Mouse (Mus musculus) Patski (cell line): Measurements from ENCODE around the gene Mrpl16. TPM values are rescaled to one million over a fixed set of nuclear protein-coding genes. Genes with fewer than 3 reads are reported as not detected.

Experiments
- ATAC-seq: fragments of 100-300 bp; one replicate; pipeline ENCODE4 v1.8.0; 2021
- CTCF ChIA-PET: fragments of 350-600 bp; sonication (Branson Sonifier 250); formaldehyde crosslinking; loops from one replicate; lab custom pipeline; 2022; ENCODE audit warnings: inconsistent platforms; lab: Charles Lee
- POLR2A ChIA-PET: fragments of 350-600 bp; sonication (Branson Sonifier 250); formaldehyde crosslinking; loops from one replicate; lab custom pipeline; 2022; ENCODE audit warnings: antibody characterized with exemption, inconsistent platforms; lab: Charles Lee
- DNase-seq: peaks from one replicate; pipeline ENCODE4 v3.0.0-alpha.2; 2011; ENCODE audit warnings: low read depth, low spot score
- H3K27me3 ChIP-seq: fragments of 371-371 bp; one replicate; pipeline ENCODE4 v1.5.1; 2021
- CTCF ChIP-seq: fragments of 100-300 bp; IDR thresholded peaks from one replicate; pipeline ENCODE4 v1.5.1; 2021
- in situ Hi-C: fragments of 300-500 bp; cut with MboI; formaldehyde crosslinking; loops from 3 replicates; pipeline ENCODE4 v1.11.1; 2018; ENCODE audit warnings: low pct_unique_long_range_greater_than_20kb, mixed read lengths
- polyA plus RNA-seq: library from polyadenylated mRNA; unstranded; gene quantifications from one replicate; pipeline ENCODE4 v1.2.3, GENCODE M21; 2021

Gene Mrpl16
- polyA plus RNA-seq, 1 experiment from 2014 or later, result 76.0 TPM

DNA sequence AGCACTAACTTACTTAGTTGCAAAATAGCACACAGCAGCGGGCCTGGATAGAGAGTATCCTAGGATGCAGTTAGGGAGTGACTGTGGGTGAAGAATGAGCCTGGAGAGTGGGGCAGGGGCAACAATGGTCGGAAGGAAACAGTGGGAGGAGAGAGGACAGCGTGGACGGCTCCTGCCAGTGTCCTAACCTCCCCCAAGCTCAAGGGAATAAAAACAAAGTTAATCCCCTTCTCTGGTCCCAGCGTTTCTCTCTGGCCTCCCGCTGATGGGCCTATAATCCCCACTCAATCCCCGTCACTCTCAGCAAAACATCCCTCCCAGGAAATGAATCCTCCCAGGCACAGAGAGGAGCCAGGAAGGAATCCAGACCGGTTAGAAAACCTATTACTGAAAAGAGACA is 43.5 kb downstream of the Mrpl16 start:
- no peak for ATAC-seq
- CTCF ChIA-PET, result no interaction called here
- no peaks in the 10 kb centered on the region for H3K27me3 ChIP-seq
- POLR2A ChIA-PET, result interaction anchor here (0.7 to 1.2 kb wide), 2 partner anchors 195 to 198 kb away, joined by 3 read pairs; no protein-coding TSS in a partner anchor
- DNase-seq, result no peak
- TF ChIP-seq CTCF, result no peak
- in situ Hi-C loops, result no loop called here

GRCm38 (mm10) chr19:11814742-11815333 is 44.6 kb downstream of the Mrpl16 start:
- DNase-seq (no peak), ATAC-seq (no peak)
- in situ Hi-C loops, result loop anchor here (5.0 kb wide), 1 partner anchor 197 kb away; no protein-coding TSS in a partner anchor
- H3K27me3 ChIP-seq, result no peaks in the 10 kb centered on the region
- no peak for TF ChIP-seq CTCF
- ChIA-PET CTCF (interaction anchor here (1.5 kb wide), 1 partner anchor 8 kb away, joined by 3 read pairs; no protein-coding TSS in a partner anchor), POLR2A (interaction anchor here (1.2 kb wide), 1 partner anchor 197 kb away, joined by 3 read pairs; no protein-coding TSS in a partner anchor)

DNA sequence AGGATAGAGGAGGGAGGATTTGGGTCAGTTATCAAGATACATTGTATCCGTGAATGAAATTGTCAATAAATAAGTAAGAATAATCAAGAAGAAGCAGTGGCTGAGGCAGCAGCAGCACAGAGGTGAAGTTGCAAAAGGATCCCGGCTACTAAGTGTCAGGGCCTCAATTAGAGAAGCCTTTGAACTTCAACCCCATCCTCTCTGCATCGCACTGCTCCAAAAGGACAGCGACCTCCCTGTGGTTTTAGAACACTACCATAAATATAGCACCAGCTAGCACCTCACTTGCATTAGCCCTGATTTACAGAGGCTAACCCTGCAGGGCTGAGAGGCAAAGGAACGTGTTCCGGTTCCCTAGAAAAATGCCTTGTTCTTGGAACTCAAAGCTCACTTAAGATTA is 46.5 kb downstream of the Mrpl16 start:
- TF ChIP-seq CTCF, result no peak
- in situ Hi-C loops, result loop anchor here (5.0 kb wide), 1 partner anchor 196 kb away; no protein-coding TSS in a partner anchor
- CTCF ChIA-PET, result interaction anchor here (0.8 to 4.7 kb wide), 4 partner anchors 9 to 158 kb away, joined by 3 to 24 read pairs (median 10); no protein-coding TSS in a partner anchor
- H3K27me3 ChIP-seq, result no peaks in the 10 kb centered on the region
- POLR2A ChIA-PET, result interaction anchor here (0.7 kb wide), 1 partner anchor 997 kb away, joined by 3 read pairs; no protein-coding TSS in a partner anchor
- DNase-seq (no peak), ATAC-seq (no peak)

GRCm38 (mm10) chr19:11817586-11817985 is 47.4 kb downstream of the Mrpl16 start:
- ChIA-PET CTCF (interaction anchor here (1.2 to 4.7 kb wide), 5 partner anchors 10 to 49 kb away, joined by 3 to 24 read pairs (median 16); partner anchors contain the start of gene Mrpl16), POLR2A (interaction anchor here (1.1 to 1.4 kb wide), 2 partner anchors 9 to 39 kb away, joined by 3 to 4 read pairs; no protein-coding TSS in a partner anchor)
- DNase-seq (no peak), ATAC-seq (no peak)
- H3K27me3 ChIP-seq, result no peaks in the 10 kb centered on the region
- in situ Hi-C loops, result loop anchor here (5.0 kb wide), 1 partner anchor 195 kb away; no protein-coding TSS in a partner anchor
- TF ChIP-seq CTCF, result no peak

DNA sequence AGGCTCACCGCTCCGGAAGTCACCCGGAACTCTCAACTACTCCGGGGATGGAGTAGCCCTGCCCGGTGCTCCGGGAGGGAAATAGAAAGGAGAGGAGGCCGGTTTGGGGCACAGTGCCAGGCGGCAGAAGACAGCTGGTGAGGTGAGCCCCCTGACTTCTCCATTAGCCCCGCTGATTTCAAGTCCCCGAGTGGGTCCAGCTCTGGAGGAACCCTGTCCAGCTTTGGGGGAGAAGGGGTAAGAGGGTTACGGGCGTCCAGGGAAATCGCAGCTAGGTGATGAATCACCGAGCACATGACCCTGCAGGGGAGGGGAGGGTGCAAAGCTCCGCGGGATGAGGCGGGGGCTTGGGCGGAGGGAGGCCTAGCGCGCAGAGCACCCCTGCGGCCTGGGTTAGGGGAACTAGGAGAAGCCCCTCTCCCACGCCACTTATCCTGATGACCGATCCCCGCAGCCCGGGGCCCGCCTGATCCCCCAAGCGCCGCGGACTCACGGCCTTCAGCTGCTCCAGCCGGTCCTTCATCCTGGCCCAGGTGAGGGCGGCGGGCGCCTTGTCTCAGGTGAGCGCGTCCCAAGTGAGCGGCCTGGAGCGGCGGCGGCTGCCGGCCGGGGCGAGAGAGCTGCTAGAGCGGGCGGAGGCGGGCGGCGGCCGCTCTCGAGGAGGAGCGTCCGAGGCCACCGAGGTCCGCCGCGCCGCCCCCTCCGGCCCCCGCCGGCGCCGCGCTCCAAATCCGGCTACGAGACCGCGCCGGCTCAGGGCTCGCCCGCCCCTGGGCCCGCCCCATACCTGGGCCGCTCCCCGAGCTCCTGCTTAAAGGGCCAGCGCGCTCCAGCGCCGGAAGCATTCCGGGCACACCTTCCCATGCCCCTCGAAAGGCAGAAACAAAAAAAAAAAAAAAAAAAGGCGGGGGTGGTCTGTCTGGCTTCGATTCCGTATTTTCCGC is 48.3 kb downstream of the Mrpl16 start:
- POLR2A ChIA-PET, result interaction anchor here (0.7 to 1.4 kb wide), 5 partner anchors 10 to 154 kb away, joined by 3 to 4 read pairs (median 3); no protein-coding TSS in a partner anchor
- ATAC-seq, result peak; percentile 87
- H3K27me3 ChIP-seq, result no peaks in the 10 kb centered on the region
- DNase-seq, result no peak
- CTCF ChIA-PET, result interaction anchor here (0.7 to 4.7 kb wide), 6 partner anchors 9 to 205 kb away, joined by 3 to 24 read pairs (median 10); partner anchors contain the start of gene Mrpl16
- TF ChIP-seq CTCF, result no peak
- in situ Hi-C loops, result loop anchor here (5.0 kb wide), 1 partner anchor 194 kb away; no protein-coding TSS in a partner anchor

DNA sequence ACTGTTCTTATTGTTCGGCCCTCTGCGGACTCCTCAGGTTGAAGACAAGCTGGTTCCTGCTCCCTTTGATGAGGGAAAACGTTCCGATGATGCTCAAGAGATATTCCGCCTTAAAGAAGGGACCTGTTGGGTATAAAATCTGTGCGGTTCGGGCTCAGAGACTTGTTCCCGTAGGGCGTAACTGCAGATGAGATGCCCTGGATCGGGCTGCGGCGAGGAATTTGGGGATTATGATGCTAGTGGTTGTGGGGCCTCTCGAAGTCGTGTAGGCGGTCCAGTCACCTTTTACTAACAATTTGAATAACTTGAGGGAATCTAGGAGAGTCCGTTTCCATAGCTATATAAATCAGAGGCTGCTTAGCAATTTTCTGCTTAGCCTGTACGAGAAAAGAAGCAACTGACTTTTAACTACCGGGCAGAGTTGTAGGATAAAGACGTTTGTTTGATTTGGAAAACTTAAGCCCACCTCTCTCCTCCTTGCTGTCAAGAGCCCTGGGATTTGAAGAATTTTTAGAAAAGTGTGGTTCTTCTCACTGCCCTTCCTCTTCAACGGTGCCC is 49.0 kb downstream of the Mrpl16 start, which contains the start of gene Stx3:
Gene Stx3 (minus strand): TSS at position 261 of the 558 bp plus-strand sequence.
- DNase-seq (no peak), ATAC-seq (peak; percentile 9)
- in situ Hi-C loops, result loop anchor here (5.0 kb wide), 1 partner anchor 193 kb away; no protein-coding TSS in a partner anchor
- ChIA-PET CTCF (interaction anchor here (0.7 to 4.7 kb wide), 11 partner anchors 9 to 217 kb away, joined by 3 to 24 read pairs (median 5); partner anchors contain the start of gene Mrpl16), POLR2A (interaction anchor here (0.7 to 1.4 kb wide), 3 partner anchors 20 to 153 kb away, joined by 3 to 4 read pairs (median 3); no protein-coding TSS in a partner anchor)
- H3K27me3 ChIP-seq, result no peaks in the 10 kb centered on the region
- no peak for TF ChIP-seq CTCF

DNA sequence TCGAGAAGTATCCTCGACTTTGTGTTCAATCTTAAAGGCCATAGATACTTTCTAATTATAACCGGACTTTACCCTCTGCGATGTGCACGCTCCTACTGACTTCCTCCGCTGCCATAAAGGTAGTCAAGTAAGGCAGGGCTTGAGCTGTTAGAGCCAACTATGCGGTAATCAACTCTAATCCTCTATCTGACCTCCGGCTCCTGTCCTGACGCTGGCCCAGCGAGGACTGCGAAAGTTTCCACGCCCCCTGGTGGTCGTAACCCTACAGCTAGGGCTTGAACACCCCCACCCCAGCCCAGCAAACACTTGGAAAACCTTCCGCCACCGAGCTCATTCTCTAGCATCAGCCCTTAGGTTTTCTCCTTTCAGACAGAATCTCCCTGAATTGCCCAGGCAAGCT is 49.6 kb downstream of the Mrpl16 start:
- ATAC-seq (no peak), DNase-seq (no peak)
- no peaks in the 10 kb centered on the region for H3K27me3 ChIP-seq
- in situ Hi-C loops, result loop anchor here (5.0 kb wide), 1 partner anchor 193 kb away; no protein-coding TSS in a partner anchor
- POLR2A ChIA-PET, result interaction anchor here (0.8 kb wide), 1 partner anchor 94 kb away, joined by 3 read pairs; no protein-coding TSS in a partner anchor
- CTCF ChIA-PET, result interaction anchor here (0.9 to 4.7 kb wide), 13 partner anchors 10 to 218 kb away, joined by 3 to 24 read pairs (median 4); partner anchors contain the start of gene Mrpl16
- peak; percentile 75 for TF ChIP-seq CTCF

DNA sequence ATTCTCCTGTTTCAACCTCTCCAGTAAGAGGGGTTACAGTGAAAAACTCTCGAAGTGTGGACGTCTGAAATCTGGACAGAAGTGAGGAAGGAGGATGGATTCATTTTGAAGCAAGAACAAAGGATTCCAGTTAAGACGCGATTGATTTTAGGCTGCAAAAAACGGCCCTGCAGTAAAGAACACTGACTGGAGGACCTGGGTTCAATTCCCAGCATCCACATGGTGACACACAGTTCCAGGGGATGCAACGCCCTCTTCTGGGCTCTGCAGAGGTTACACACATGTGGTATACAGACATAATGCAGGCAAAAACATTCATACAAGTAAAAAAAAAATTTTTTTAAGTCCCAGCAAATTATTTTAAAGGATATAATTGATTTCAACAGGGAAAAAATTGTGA is 50.0 kb downstream of the Mrpl16 start:
- in situ Hi-C loops, result no loop called here
- ATAC-seq (no peak), DNase-seq (no peak)
- peak; percentile 37 for TF ChIP-seq CTCF
- CTCF ChIA-PET, result interaction anchor here (0.9 to 4.7 kb wide), 15 partner anchors 10 to 218 kb away, joined by 3 to 24 read pairs (median 4); partner anchors contain the start of gene Mrpl16
- POLR2A ChIA-PET, result interaction anchor here (0.8 kb wide), 2 partner anchors 17 to 93 kb away, joined by 3 read pairs; no protein-coding TSS in a partner anchor
- H3K27me3 ChIP-seq, result no peaks in the 10 kb centered on the region
